Mouse (Mus musculus) embryo, embryonic 10 days (tissue): Measurements from ENCODE around the gene Borcs6.
"Not testable (repeated sequence)": the region's sequence is repeated elsewhere in the genome, so short reads cannot be mapped to it uniquely, and the experiment has no call there.

Experiments used
- DNase-seq: peaks from one replicate; pipeline ENCODE4 v3.0.0-alpha.2; 2015; ENCODE audit warnings: low spot score

Gene Borcs6

GRCm38 (mm10) chr11:69059357-69059974 lies at the start of gene Borcs6:
Gene Borcs6, plus strand, starts transcription at chr11:69059717.
- peak; percentile 96 for DNase-seq

GRCm38 (mm10) chr11:69010400-69011323 lies 48.9 kb upstream of the Borcs6 start:
- DNase-seq: no peak

- not testable (repeated sequence) for DNase-seq
Measured at GRCm38 (mm10) chr11:69011445-69011844, 48.1 kb upstream of the Borcs6 start.

GRCm38 (mm10) chr11:69012071-69012601 lies 47.4 kb upstream of the Borcs6 start:
- peak; percentile 93 for DNase-seq

GRCm38 (mm10) chr11:69015644-69016441 lies 43.7 kb upstream of the Borcs6 start, which contains the start of gene Ctc1:
Gene Ctc1, plus strand, starts transcription at chr11:69015911.
- DNase-seq: peak; percentile 98

- DNase-seq: no peak
Measured at GRCm38 (mm10) chr11:69016755-69017154, 42.8 kb upstream of the Borcs6 start.

GRCm38 (mm10) chr11:69020691-69021090 lies 38.8 kb upstream of the Borcs6 start:
- no peak for DNase-seq

- DNase-seq: no peak
Measured at GRCm38 (mm10) chr11:69026562-69026961, 33.0 kb upstream of the Borcs6 start.

GRCm38 (mm10) chr11:69028805-69029204 lies 30.7 kb upstream of the Borcs6 start:
- DNase-seq: peak; percentile 36

GRCm38 (mm10) chr11:69033552-69033951 lies 26.0 kb upstream of the Borcs6 start:
- no peak for DNase-seq

GRCm38 (mm10) chr11:69034585-69034984 lies 24.9 kb upstream of the Borcs6 start:
- no peak for DNase-seq

- no peak for DNase-seq
Measured at GRCm38 (mm10) chr11:69035411-69035810, 24.1 kb upstream of the Borcs6 start.

GRCm38 (mm10) chr11:69035849-69036248 lies 23.7 kb upstream of the Borcs6 start:
- DNase-seq: peak; percentile 91

GRCm38 (mm10) chr11:69036486-69037230 lies 22.9 kb upstream of the Borcs6 start:
- DNase-seq: peak; percentile 87

GRCm38 (mm10) chr11:69037231-69038061 lies 22.1 kb upstream of the Borcs6 start:
- peak; percentile 89 for DNase-seq

- no peak for DNase-seq
Measured at GRCm38 (mm10) chr11:69038173-69038572, 21.3 kb upstream of the Borcs6 start.

GRCm38 (mm10) chr11:69045531-69046394 lies 13.8 kb upstream of the Borcs6 start, which contains the start of gene Aurkb:
Gene Aurkb, plus strand, starts transcription at chr11:69045647.
- DNase-seq: peak; percentile 95

GRCm38 (mm10) chr11:69046395-69046774 lies 13.1 kb upstream of the Borcs6 start:
- no peak for DNase-seq

- no peak for DNase-seq
Measured at GRCm38 (mm10) chr11:69047592-69047991, 11.9 kb upstream of the Borcs6 start.
